Mouse (Mus musculus): ENCODE results near the gene Rcsd1. TPM values are rescaled to one million over a fixed set of nuclear protein-coding genes. Genes with fewer than 3 reads are reported as not detected.

Gene Rcsd1
- polyA plus RNA-seq, 1 experiment from 2014 or later = 6.1 TPM

- Histone ChIP-seq H3K9me3 (ENCODE audit: control insufficient read depth, low read length) (0 out of 2 replicates have a peak, but pooled peaks cover 2% of the 10 kb centered on the region), H3K4me3 (ENCODE audit: low read depth, low read length) (no peak overlapping the region), H3K27me3 (ENCODE audit: control insufficient read depth, insufficient read depth, low read length) (no peaks in the 10 kb centered on the region), H3K36me3 (ENCODE audit: control insufficient read depth, insufficient read depth, low read length) (peaks cover 5% of the 10 kb centered on the region), H3K4me2 (ENCODE audit: low read depth, severe bottlenecking) (no peak overlapping the region), H3K9ac (ENCODE audit: low read length) (no peak overlapping the region), H3K4me1 (ENCODE audit: control insufficient read depth, insufficient read depth, low read length) (peaks cover 11% of the 10 kb centered on the region; the same call in 1 of the 2 replicates), H3K27ac (replicated peaks; ENCODE audit: low read depth, low read length) (no peak overlapping the region)
- DNase-seq (ENCODE audit: low spot score) (no peak), ATAC-seq (ENCODE audit: insufficient number of reproducible peaks, low FRiP score, low TSS enrichment, low read depth) (no peak)
- WGBS = 87% methylated on average over 4 of the region's 4 CpGs
Observed at GRCm38 (mm10) chr1:165613926-165614325, 95.6 kb downstream of the Rcsd1 start.

- 71% methylated on average over 5 of the region's 5 CpGs for WGBS
- H3K4me2 ChIP-seq (ENCODE audit: low read depth, severe bottlenecking) = no peak overlapping the region
- no peak for ATAC-seq (ENCODE audit: insufficient number of reproducible peaks, low FRiP score, low TSS enrichment, low read depth)
- no peak for DNase-seq (ENCODE audit: low spot score)
- 0 out of 2 replicates have a peak, but pooled peaks cover 2% of the 10 kb centered on the region for H3K9me3 ChIP-seq (ENCODE audit: control insufficient read depth, low read length)
- peaks cover 6% of the 10 kb centered on the region; the same call in 1 of the 2 replicates for H3K4me1 ChIP-seq (ENCODE audit: control insufficient read depth, insufficient read depth, low read length)
- H3K36me3 ChIP-seq (ENCODE audit: control insufficient read depth, insufficient read depth, low read length) = peaks cover 5% of the 10 kb centered on the region
- H3K4me3 ChIP-seq (ENCODE audit: low read depth, low read length) = no peak overlapping the region
- no peak overlapping the region for H3K27ac ChIP-seq (replicated peaks; ENCODE audit: low read depth, low read length)
- no peaks in the 10 kb centered on the region for H3K27me3 ChIP-seq (ENCODE audit: control insufficient read depth, insufficient read depth, low read length)
- no peak overlapping the region for H3K9ac ChIP-seq (ENCODE audit: low read length)
Observed at GRCm38 (mm10) chr1:165612714-165613113, 96.8 kb downstream of the Rcsd1 start.

- peaks cover 5% of the 10 kb centered on the region for H3K36me3 ChIP-seq (ENCODE audit: control insufficient read depth, insufficient read depth, low read length)
- no peaks in the 10 kb centered on the region for H3K27me3 ChIP-seq (ENCODE audit: control insufficient read depth, insufficient read depth, low read length)
- H3K4me2 ChIP-seq (ENCODE audit: low read depth, severe bottlenecking) = no peak overlapping the region
- 75% methylated on average over 9 of the region's 9 CpGs for WGBS
- H3K4me1 ChIP-seq (ENCODE audit: control insufficient read depth, insufficient read depth, low read length) = no peaks in the 10 kb centered on the region
- no peak overlapping the region for H3K4me3 ChIP-seq (ENCODE audit: low read depth, low read length)
- no peak overlapping the region for H3K9ac ChIP-seq (ENCODE audit: low read length)
- H3K9me3 ChIP-seq (ENCODE audit: control insufficient read depth, low read length) = no peaks in the 10 kb centered on the region
- ATAC-seq (ENCODE audit: insufficient number of reproducible peaks, low FRiP score, low TSS enrichment, low read depth) = no peak
- H3K27ac ChIP-seq (replicated peaks; ENCODE audit: low read depth, low read length) = peak overlapping the region; percentile 33; the same call in 1 of the 2 replicates
- no peak for DNase-seq (ENCODE audit: low spot score)
Observed at GRCm38 (mm10) chr1:165610321-165610999, 99.1 kb downstream of the Rcsd1 start.

GRCm38 (mm10) chr1:165609495-165610320 lies 99.8 kb downstream of the Rcsd1 start:
- no peak overlapping the region for H3K4me3 ChIP-seq (ENCODE audit: low read depth, low read length)
- DNase-seq (ENCODE audit: low spot score) = no peak
- no peaks in the 10 kb centered on the region for H3K27me3 ChIP-seq (ENCODE audit: control insufficient read depth, insufficient read depth, low read length)
- H3K9me3 ChIP-seq (ENCODE audit: control insufficient read depth, low read length) = no peaks in the 10 kb centered on the region
- H3K4me2 ChIP-seq (ENCODE audit: low read depth, severe bottlenecking) = no peak overlapping the region
- H3K36me3 ChIP-seq (ENCODE audit: control insufficient read depth, insufficient read depth, low read length) = peaks cover under 1% of the 10 kb centered on the region; the same call in 1 of the 2 replicates
- 64% methylated on average over 7 of the region's 7 CpGs for WGBS
- no peak overlapping the region for H3K9ac ChIP-seq (ENCODE audit: low read length)
- ATAC-seq (ENCODE audit: insufficient number of reproducible peaks, low FRiP score, low TSS enrichment, low read depth) = no peak
- H3K27ac ChIP-seq (replicated peaks; ENCODE audit: low read depth, low read length) = no peak overlapping the region
- no peaks in the 10 kb centered on the region for H3K4me1 ChIP-seq (ENCODE audit: control insufficient read depth, insufficient read depth, low read length)

- DNase-seq (ENCODE audit: low spot score) (no peak), ATAC-seq (ENCODE audit: insufficient number of reproducible peaks, low FRiP score, low TSS enrichment, low read depth) (no peak)
- no peak overlapping the region for H3K27ac ChIP-seq (replicated peaks; ENCODE audit: low read depth, low read length)
- no peak overlapping the region for H3K4me3 ChIP-seq (ENCODE audit: low read depth, low read length)
- H3K9me3 ChIP-seq (ENCODE audit: control insufficient read depth, low read length) = no peaks in the 10 kb centered on the region
- no peak overlapping the region for H3K9ac ChIP-seq (ENCODE audit: low read length)
- H3K4me1 ChIP-seq (ENCODE audit: control insufficient read depth, insufficient read depth, low read length) = no peaks in the 10 kb centered on the region
- no peak overlapping the region for H3K4me2 ChIP-seq (ENCODE audit: low read depth, severe bottlenecking)
- H3K36me3 ChIP-seq (ENCODE audit: control insufficient read depth, insufficient read depth, low read length) = peaks cover 4% of the 10 kb centered on the region; the same call in 1 of the 2 replicates
- WGBS = 67% methylated on average over 4 of the region's 4 CpGs
- H3K27me3 ChIP-seq (ENCODE audit: control insufficient read depth, insufficient read depth, low read length) = no peaks in the 10 kb centered on the region
Observed at GRCm38 (mm10) chr1:165608904-165609303, 100.7 kb downstream of the Rcsd1 start.

- no peaks in the 10 kb centered on the region for H3K4me1 ChIP-seq (ENCODE audit: control insufficient read depth, insufficient read depth, low read length)
- ATAC-seq (ENCODE audit: insufficient number of reproducible peaks, low FRiP score, low TSS enrichment, low read depth) = no peak
- no peak overlapping the region for H3K27ac ChIP-seq (replicated peaks; ENCODE audit: low read depth, low read length)
- no peak for DNase-seq (ENCODE audit: low spot score)
- H3K4me3 ChIP-seq (ENCODE audit: low read depth, low read length) = no peak overlapping the region
- no peak overlapping the region for H3K4me2 ChIP-seq (ENCODE audit: low read depth, severe bottlenecking)
- no peak overlapping the region for H3K9ac ChIP-seq (ENCODE audit: low read length)
- no peaks in the 10 kb centered on the region for H3K27me3 ChIP-seq (ENCODE audit: control insufficient read depth, insufficient read depth, low read length)
- WGBS = 95% methylated on average over 6 of the region's 6 CpGs
- H3K9me3 ChIP-seq (ENCODE audit: control insufficient read depth, low read length) = no peaks in the 10 kb centered on the region
- peaks cover 7% of the 10 kb centered on the region; the same call in 1 of the 2 replicates for H3K36me3 ChIP-seq (ENCODE audit: control insufficient read depth, insufficient read depth, low read length)
Observed at GRCm38 (mm10) chr1:165605774-165606173, 103.8 kb downstream of the Rcsd1 start.

GRCm38 (mm10) chr1:165605108-165605507 lies 104.4 kb downstream of the Rcsd1 start:
- H3K4me3 ChIP-seq (ENCODE audit: low read depth, low read length) = no peak overlapping the region
- H3K9ac ChIP-seq (ENCODE audit: low read length) = no peak overlapping the region
- H3K4me2 ChIP-seq (ENCODE audit: low read depth, severe bottlenecking) = no peak overlapping the region
- no peak for DNase-seq (ENCODE audit: low spot score)
- WGBS = 90% methylated on average over 3 of the region's 3 CpGs
- H3K27me3 ChIP-seq (ENCODE audit: control insufficient read depth, insufficient read depth, low read length) = no peaks in the 10 kb centered on the region
- no peak overlapping the region for H3K27ac ChIP-seq (replicated peaks; ENCODE audit: low read depth, low read length)
- peaks cover 7% of the 10 kb centered on the region; the same call in 1 of the 2 replicates for H3K36me3 ChIP-seq (ENCODE audit: control insufficient read depth, insufficient read depth, low read length)
- H3K9me3 ChIP-seq (ENCODE audit: control insufficient read depth, low read length) = no peaks in the 10 kb centered on the region
- no peak for ATAC-seq (ENCODE audit: insufficient number of reproducible peaks, low FRiP score, low TSS enrichment, low read depth)
- H3K4me1 ChIP-seq (ENCODE audit: control insufficient read depth, insufficient read depth, low read length) = no peaks in the 10 kb centered on the region

GRCm38 (mm10) chr1:165604203-165604602 lies 105.4 kb downstream of the Rcsd1 start:
- Histone ChIP-seq H3K4me2 (ENCODE audit: low read depth, severe bottlenecking) (no peak overlapping the region), H3K4me3 (ENCODE audit: low read depth, low read length) (no peak overlapping the region), H3K9me3 (ENCODE audit: control insufficient read depth, low read length) (no peaks in the 10 kb centered on the region), H3K4me1 (ENCODE audit: control insufficient read depth, insufficient read depth, low read length) (no peaks in the 10 kb centered on the region), H3K27ac (replicated peaks; ENCODE audit: low read depth, low read length) (no peak overlapping the region), H3K9ac (ENCODE audit: low read length) (no peak overlapping the region), H3K27me3 (ENCODE audit: control insufficient read depth, insufficient read depth, low read length) (no peaks in the 10 kb centered on the region), H3K36me3 (ENCODE audit: control insufficient read depth, insufficient read depth, low read length) (peaks cover 7% of the 10 kb centered on the region; the same call in 1 of the 2 replicates)
- 91% methylated on average over 8 of the region's 8 CpGs for WGBS
- ATAC-seq (ENCODE audit: insufficient number of reproducible peaks, low FRiP score, low TSS enrichment, low read depth) (no peak), DNase-seq (ENCODE audit: low spot score) (no peak)
